In the genomic region with DNA sequence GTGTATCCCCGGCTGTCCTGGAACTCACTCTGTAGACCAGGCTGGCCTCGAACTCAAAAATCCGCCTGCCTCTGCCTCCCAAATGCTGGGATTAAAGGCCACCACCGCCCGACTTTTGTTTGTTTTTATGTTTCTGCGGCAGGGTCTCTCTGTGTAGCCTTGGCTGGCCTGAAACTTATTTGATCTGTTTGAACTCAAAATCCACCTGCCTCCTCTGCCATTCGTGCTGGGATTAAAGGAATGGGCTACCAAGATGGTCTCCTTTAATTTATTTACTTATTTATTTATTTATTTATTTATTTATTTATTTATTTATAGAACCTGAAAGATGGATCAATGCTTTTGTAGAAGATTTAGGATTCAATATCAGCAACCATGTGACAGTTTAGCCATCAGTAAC, we compare ENCODE assay signal across 10 mouse cellular contexts. TPM values are rescaled to one million over a fixed set of nuclear protein-coding genes. Genes with fewer than 3 reads are reported as not detected.
DNase-seq lines count a peak whose midpoint lies in the region; ATAC-seq and TF ChIP-seq lines count a peak whose summit lies in the region.
"Not testable (repeated sequence)": the region's sequence is repeated elsewhere in the genome, so short reads cannot be mapped to it uniquely, and the experiment has no call there.
"Had no signal": no experiment of that assay in that cellular context is flagged by ENCODE, and none has a peak within 500 bp of the region (broad histone marks: within the 10 kb centered on the region; RNA-seq: fewer than 3 reads in every experiment).

No protein-coding gene starts in this region.

- peaks cover 34% of the 10 kb centered on the region for H3K79me2 ChIP-seq in MEL (ENCODE audit: control insufficient read depth, insufficient read depth, low read length, poor library complexity)

- whole genome bisulfite sequencing in heart, embryonic 11.5 days (ENCODE audit: insufficient replicate concordance): 21% methylated on average over 7 of the region's 7 CpGs
- WGBS in hindbrain, embryonic 16.5 days: 20% methylated on average over 7 of the region's 7 CpGs
- 20% methylated on average over 7 of the region's 7 CpGs for WGBS in limb, embryonic 10.5 days
- 10% methylated on average over 7 of the region's 7 CpGs for WGBS in lung, embryonic 14.5 days
- WGBS in midbrain, postnatal 0 days: 16% methylated on average over 7 of the region's 7 CpGs
- 15% methylated on average over 7 of the region's 7 CpGs for WGBS in stomach, embryonic 16.5 days

- ATAC-seq in heart, embryonic 11.5 days (replicated peaks; ENCODE audit: insufficient number of reproducible peaks, low FRiP score, low TSS enrichment); hindbrain, embryonic 16.5 days; lung, embryonic 14.5 days (ENCODE audit: insufficient read depth); midbrain, postnatal 0 days (ENCODE audit: low FRiP score); stomach, embryonic 16.5 days (ENCODE audit: insufficient read depth, low FRiP score): not testable (repeated sequence)

- peaks cover 0 to 29% of the 10 kb centered on the region in 2 experiments; a peak in 2 of 4 replicates for H3K36me3 ChIP-seq in MEL (ENCODE audit: control insufficient read depth in 1 of 2, insufficient read depth in 2 of 2, low read length in 2 of 2)
- H3K36me3 ChIP-seq in heart, embryonic 11.5 days (ENCODE audit: control insufficient read depth, insufficient read depth, low read length); hindbrain, embryonic 16.5 days (ENCODE audit: control insufficient read depth, insufficient read depth, low read length); limb, embryonic 10.5 days; lung, embryonic 14.5 days (ENCODE audit: insufficient read depth); midbrain, postnatal 0 days (ENCODE audit: insufficient read depth, low read length); stomach, embryonic 16.5 days (ENCODE audit: control insufficient read depth, insufficient read depth, low read length): not testable (repeated sequence)

- not testable (repeated sequence) for TF ChIP-seq CTCF in MEL (IDR thresholded peaks at IDR 0.05 in 2 of 3, conservative IDR thresholded peaks at IDR 0.05 in 1 of 3; ENCODE audit: control insufficient read depth in 1 of 3, insufficient read depth in 1 of 3, low read depth in 2 of 3, low read length in 3 of 3, poor library complexity in 1 of 3, severe bottlenecking in 1 of 3); embryonic fibroblast, embryonic 13.5 days (IDR thresholded peaks at IDR 0.05; ENCODE audit: borderline replicate concordance, insufficient read depth, low read length); lung, embryonic 14.5 days (IDR thresholded peaks at IDR 0.05; ENCODE audit: low read depth); midbrain, postnatal 0 days (IDR thresholded peaks at IDR 0.05)

- peak overlapping the region; percentile 81 for H3K9ac ChIP-seq in MEL (ENCODE audit: control insufficient read depth, low read depth, low read length, poor library complexity, severe bottlenecking)
- peak overlapping the region; percentile 73 for H3K9ac ChIP-seq in heart, embryonic 11.5 days (ENCODE audit: low read depth, low read length)
- peak overlapping the region; percentile 44; the same call in 1 of the 2 replicates for H3K9ac ChIP-seq in hindbrain, embryonic 16.5 days (ENCODE audit: low read depth, low read length)
- H3K9ac ChIP-seq in lung, embryonic 14.5 days: peak overlapping the region; percentile 53
- not testable (repeated sequence) for H3K9ac ChIP-seq in midbrain, postnatal 0 days (replicated peaks; ENCODE audit: low read length, poor library complexity, severe bottlenecking)
- H3K9ac ChIP-seq in stomach, embryonic 16.5 days (ENCODE audit: low read length): peak overlapping the region; percentile 62

- H3K4me2 ChIP-seq in heart, embryonic 11.5 days: peak overlapping the region; percentile 56
- H3K4me2 ChIP-seq in hindbrain, embryonic 16.5 days (ENCODE audit: low read length): peak overlapping the region; percentile 68
- peak overlapping the region; percentile 59 for H3K4me2 ChIP-seq in lung, embryonic 14.5 days
- peak overlapping the region; percentile 59 for H3K4me2 ChIP-seq in midbrain, postnatal 0 days (ENCODE audit: low read depth, low read length, poor library complexity, severe bottlenecking)
- peak overlapping the region; percentile 62 for H3K4me2 ChIP-seq in stomach, embryonic 16.5 days (ENCODE audit: low read depth, low read length)

- not testable (repeated sequence) for H3K27me3 ChIP-seq in MEL (ENCODE audit: control insufficient read depth in 1 of 2, insufficient read depth in 2 of 2, low read length in 2 of 2); heart, embryonic 11.5 days (ENCODE audit: control insufficient read depth, insufficient read depth, low read length); hindbrain, embryonic 16.5 days (replicated peaks; ENCODE audit: control insufficient read depth, insufficient read depth, low read length); limb, embryonic 10.5 days (ENCODE audit: low read depth, poor library complexity, severe bottlenecking); lung, embryonic 14.5 days (ENCODE audit: insufficient read depth, low read length); midbrain, postnatal 0 days (ENCODE audit: insufficient read depth, low read length); stomach, embryonic 16.5 days (ENCODE audit: control insufficient read depth, insufficient read depth, low read length)

- peaks cover 20 to 21% of the 10 kb centered on the region in 2 experiments for H3K4me1 ChIP-seq in MEL (ENCODE audit: control insufficient read depth in 1 of 2, insufficient read depth in 2 of 2, low read length in 2 of 2)
- not testable (repeated sequence) for H3K4me1 ChIP-seq in embryonic fibroblast, embryonic 13.5 days (ENCODE audit: control insufficient read depth, insufficient read depth, low read length)
- peaks cover 19% of the 10 kb centered on the region for H3K4me1 ChIP-seq in heart, embryonic 11.5 days (ENCODE audit: control insufficient read depth, insufficient read depth, low read length)
- H3K4me1 ChIP-seq in hindbrain, embryonic 16.5 days (ENCODE audit: control insufficient read depth, insufficient read depth, low read depth, low read length): peaks cover 23% of the 10 kb centered on the region
- peaks cover 32% of the 10 kb centered on the region for H3K4me1 ChIP-seq in limb, embryonic 10.5 days
- H3K4me1 ChIP-seq in lung, embryonic 14.5 days (ENCODE audit: insufficient read depth): peaks cover 15% of the 10 kb centered on the region; the same call in 1 of the 2 replicates
- peaks cover 16% of the 10 kb centered on the region; the same call in 1 of the 2 replicates for H3K4me1 ChIP-seq in midbrain, postnatal 0 days (ENCODE audit: insufficient read depth, low read length)
- peaks cover 20% of the 10 kb centered on the region for H3K4me1 ChIP-seq in stomach, embryonic 16.5 days (ENCODE audit: control insufficient read depth, insufficient read depth, low read length)

- not testable (repeated sequence) for TF ChIP-seq POLR2A in MEL (IDR thresholded peaks at IDR 0.05; ENCODE audit: control insufficient read depth in 1 of 2, insufficient read depth in 1 of 2, low read depth in 1 of 2, low read length in 2 of 2, poor library complexity in 1 of 2); embryonic fibroblast, embryonic 13.5 days (IDR thresholded peaks at IDR 0.05; ENCODE audit: low read depth, low read length)

- H3K4me3 ChIP-seq in MEL (ENCODE audit: control insufficient read depth in 1 of 2, insufficient read depth in 1 of 2, low read depth in 2 of 2, low read length in 2 of 2): peak overlapping the region; percentile 47 to 73
- peak overlapping the region; percentile 26 for H3K4me3 ChIP-seq in embryonic fibroblast, embryonic 13.5 days (ENCODE audit: insufficient read depth, low read length)
- H3K4me3 ChIP-seq in heart, embryonic 11.5 days (ENCODE audit: low read depth, low read length): peak overlapping the region; percentile 40
- peak overlapping the region; percentile 62 for H3K4me3 ChIP-seq in hindbrain, embryonic 16.5 days (ENCODE audit: low read length)
- peak overlapping the region; percentile 81 for H3K4me3 ChIP-seq in limb, embryonic 10.5 days
- H3K4me3 ChIP-seq in lung, embryonic 14.5 days (ENCODE audit: low read depth, low read length): peak overlapping the region; percentile 61
- H3K4me3 ChIP-seq in midbrain, postnatal 0 days (ENCODE audit: low read depth, low read length): peak overlapping the region; percentile 81; the same call in 1 of the 2 replicates
- H3K4me3 ChIP-seq in stomach, embryonic 16.5 days (replicated peaks; ENCODE audit: low read length): peak overlapping the region; percentile 71

- not testable (repeated sequence) for TF ChIP-seq RAD21 in MEL (IDR thresholded peaks at IDR 0.05; ENCODE audit: low read depth, low read length)

- not testable (repeated sequence) for H3K9me3 ChIP-seq in MEL (replicated peaks; ENCODE audit: insufficient read depth, low read length); heart, embryonic 11.5 days (replicated peaks; ENCODE audit: control insufficient read depth, low read length); hindbrain, embryonic 16.5 days (ENCODE audit: control insufficient read depth, low read length); limb, embryonic 10.5 days (replicated peaks); lung, embryonic 14.5 days (ENCODE audit: low read depth, low read length); midbrain, postnatal 0 days (ENCODE audit: low read length); stomach, embryonic 16.5 days (replicated peaks; ENCODE audit: control insufficient read depth, low read length)

- H3K27ac ChIP-seq in MEL (ENCODE audit: control insufficient read depth, low read depth, low read length): peak overlapping the region; percentile 92
- H3K27ac ChIP-seq in embryonic fibroblast, embryonic 13.5 days (ENCODE audit: insufficient read depth, low read length): peak overlapping the region; percentile 38
- H3K27ac ChIP-seq in heart, embryonic 11.5 days (ENCODE audit: low read depth, low read length): peak overlapping the region; percentile 91
- H3K27ac ChIP-seq in hindbrain, embryonic 16.5 days (ENCODE audit: low read depth, low read length): not testable (repeated sequence)
- H3K27ac ChIP-seq in limb, embryonic 10.5 days: peak overlapping the region; percentile 92
- H3K27ac ChIP-seq in lung, embryonic 14.5 days (ENCODE audit: low read depth): peak overlapping the region; percentile 91
- 0 out of 2 replicates have a peak overlapping the region, but pooled peaks have one; percentile 12 for H3K27ac ChIP-seq in midbrain, postnatal 0 days (ENCODE audit: low read depth, low read length)
- peak overlapping the region; percentile 91 for H3K27ac ChIP-seq in stomach, embryonic 16.5 days (ENCODE audit: low read length)

- TF ChIP-seq EP300 in MEL (IDR thresholded peaks at IDR 0.05; ENCODE audit: low read depth in 1 of 2, low read length in 2 of 2): not testable (repeated sequence)

- DNase-seq in MEL (ENCODE audit: low read depth, low spot score): peak; percentile 75
- not testable (repeated sequence) for DNase-seq in limb, embryonic 10.5 days (ENCODE audit: low spot score); lung, embryonic 14.5 days; midbrain, postnatal 0 days (ENCODE audit: low spot score)

RNA-seq across cellular contexts. Expression of gene Cdkn2d, which starts 0.7 kb away (rescaled TPM):
- 40.1 and 55.2 TPM in 2 replicates for total RNA-seq in MEL (2012; rRNA removed)
- polyA plus RNA-seq in MEL (2012; ENCODE audit: insufficient read depth in 1 of 2, insufficient read length in 2 of 2, low read depth in 1 of 2, low replicate concordance in 2 of 2, missing spikeins in 1 of 2): 10 to 100 TPM in 1 of 2 experiments, not detected in 1; 67.9 TPM
- 13.0 and 16.5 TPM in 2 replicates for polyA plus RNA-seq in embryonic fibroblast, embryonic 13.5 days (2011; ENCODE audit: insufficient read length, low read depth, missing spikeins)
- polyA plus RNA-seq in heart, embryonic 11.5 days (2014; fragmentation: Nextera tagmentation; extraction: Ambion mirVana): 88.4 and 99.8 TPM in 2 replicates
- 121 and 138 TPM in 2 replicates for polyA plus RNA-seq in hindbrain, embryonic 16.5 days (2015; fragmentation: Nextera tagmentation; extraction: Ambion mirVana)
- 32.7 and 38.0 TPM in 2 replicates for polyA plus RNA-seq in limb, embryonic 10.5 days (2016; fragmentation: Nextera tagmentation; extraction: Ambion mirVana)
- 45.3 and 48.1 TPM in 2 replicates for polyA plus RNA-seq in lung, embryonic 14.5 days (2014; fragmentation: Nextera tagmentation; extraction: Ambion mirVana)
- total RNA-seq in midbrain, postnatal 0 days (2014; rRNA removed): 93.4 and 126 TPM in 2 replicates
- polyA plus RNA-seq in midbrain, postnatal 0 days (2015; fragmentation: Nextera tagmentation; extraction: Ambion mirVana): 141 and 146 TPM in 2 replicates
- polyA plus RNA-seq in stomach, embryonic 16.5 days (2015; fragmentation: Nextera tagmentation; extraction: Ambion mirVana): 47.4 and 51.5 TPM in 2 replicates

RNA-seq across cellular contexts. Expression of gene Kri1, which starts 4.1 kb away (rescaled TPM):
- total RNA-seq in MEL (2012; rRNA removed): 175 and 199 TPM in 2 replicates
- polyA plus RNA-seq in MEL (2012; ENCODE audit: insufficient read depth in 1 of 2, insufficient read length in 2 of 2, low read depth in 1 of 2, low replicate concordance in 2 of 2, missing spikeins in 1 of 2): 100 to 1,000 TPM in 1 of 2 experiments, 10 to 100 TPM in 1; 76.1 to 233 TPM
- polyA plus RNA-seq in embryonic fibroblast, embryonic 13.5 days (2011; ENCODE audit: insufficient read length, low read depth, missing spikeins): 24.9 and 28.9 TPM in 2 replicates
- 9.9 and 12.3 TPM in 2 replicates for polyA plus RNA-seq in heart, embryonic 11.5 days (2014; fragmentation: Nextera tagmentation; extraction: Ambion mirVana)
- 14.5 and 16.8 TPM in 2 replicates for polyA plus RNA-seq in hindbrain, embryonic 16.5 days (2015; fragmentation: Nextera tagmentation; extraction: Ambion mirVana)
- polyA plus RNA-seq in limb, embryonic 10.5 days (2016; fragmentation: Nextera tagmentation; extraction: Ambion mirVana): 18.9 and 19.1 TPM in 2 replicates
- polyA plus RNA-seq in lung, embryonic 14.5 days (2014; fragmentation: Nextera tagmentation; extraction: Ambion mirVana): 12.2 and 14.3 TPM in 2 replicates
- total RNA-seq in midbrain, postnatal 0 days (2014; rRNA removed): 21.9 and 25.9 TPM in 2 replicates
- polyA plus RNA-seq in midbrain, postnatal 0 days (2015; fragmentation: Nextera tagmentation; extraction: Ambion mirVana): 11.7 and 13.0 TPM in 2 replicates
- 15.2 and 18.2 TPM in 2 replicates for polyA plus RNA-seq in stomach, embryonic 16.5 days (2015; fragmentation: Nextera tagmentation; extraction: Ambion mirVana)

RNA-seq across cellular contexts. Expression of gene Ap1m2, which starts 20.3 kb away (rescaled TPM):
- total RNA-seq in MEL (2012; rRNA removed): 0.52 and 0.73 TPM in 2 replicates
- 1 to 10 TPM in 1 of 2 experiments, not detected in 1; 1.0 TPM for polyA plus RNA-seq in MEL (2012; ENCODE audit: insufficient read depth in 1 of 2, insufficient read length in 2 of 2, low read depth in 1 of 2, low replicate concordance in 2 of 2, missing spikeins in 1 of 2)
- not detected in 2 replicates for polyA plus RNA-seq in embryonic fibroblast, embryonic 13.5 days (2011; ENCODE audit: insufficient read length, low read depth, missing spikeins)
- 0.55 and 1.1 TPM in 2 replicates for polyA plus RNA-seq in heart, embryonic 11.5 days (2014; fragmentation: Nextera tagmentation; extraction: Ambion mirVana)
- polyA plus RNA-seq in hindbrain, embryonic 16.5 days (2015; fragmentation: Nextera tagmentation; extraction: Ambion mirVana): 2.8 and 2.9 TPM in 2 replicates
- 7.8 and 8.6 TPM in 2 replicates for polyA plus RNA-seq in limb, embryonic 10.5 days (2016; fragmentation: Nextera tagmentation; extraction: Ambion mirVana)
- 45.7 and 45.8 TPM in 2 replicates for polyA plus RNA-seq in lung, embryonic 14.5 days (2014; fragmentation: Nextera tagmentation; extraction: Ambion mirVana)
- total RNA-seq in midbrain, postnatal 0 days (2014; rRNA removed): 3.9 and 4.7 TPM in 2 replicates
- 3.1 TPM in 2 replicates for polyA plus RNA-seq in midbrain, postnatal 0 days (2015; fragmentation: Nextera tagmentation; extraction: Ambion mirVana)
- polyA plus RNA-seq in stomach, embryonic 16.5 days (2015; fragmentation: Nextera tagmentation; extraction: Ambion mirVana): 77.7 and 86.3 TPM in 2 replicates
- total RNA-seq: gastrocnemius, postnatal 25 days; heart, postnatal 4 days had no signal

RNA-seq across cellular contexts. Expression of gene Atg4d, which starts 26.8 kb away (rescaled TPM):
- total RNA-seq in MEL (2012; rRNA removed): 76.4 and 83.9 TPM in 2 replicates
- polyA plus RNA-seq in MEL (2012; ENCODE audit: insufficient read depth in 1 of 2, insufficient read length in 2 of 2, low read depth in 1 of 2, low replicate concordance in 2 of 2, missing spikeins in 1 of 2): 10 to 100 TPM in 1 of 2 experiments, not detected in 1; 99.7 TPM
- 5.3 and 8.2 TPM in 2 replicates for polyA plus RNA-seq in embryonic fibroblast, embryonic 13.5 days (2011; ENCODE audit: insufficient read length, low read depth, missing spikeins)
- polyA plus RNA-seq in heart, embryonic 11.5 days (2014; fragmentation: Nextera tagmentation; extraction: Ambion mirVana): 45.5 and 48.2 TPM in 2 replicates
- polyA plus RNA-seq in hindbrain, embryonic 16.5 days (2015; fragmentation: Nextera tagmentation; extraction: Ambion mirVana): 52.6 and 52.8 TPM in 2 replicates
- 38.5 and 41.3 TPM in 2 replicates for polyA plus RNA-seq in limb, embryonic 10.5 days (2016; fragmentation: Nextera tagmentation; extraction: Ambion mirVana)
- 33.7 and 34.7 TPM in 2 replicates for polyA plus RNA-seq in lung, embryonic 14.5 days (2014; fragmentation: Nextera tagmentation; extraction: Ambion mirVana)
- total RNA-seq in midbrain, postnatal 0 days (2014; rRNA removed): 20.3 and 26.6 TPM in 2 replicates
- polyA plus RNA-seq in midbrain, postnatal 0 days (2015; fragmentation: Nextera tagmentation; extraction: Ambion mirVana): 26.3 and 32.6 TPM in 2 replicates
- 53.3 and 55.7 TPM in 2 replicates for polyA plus RNA-seq in stomach, embryonic 16.5 days (2015; fragmentation: Nextera tagmentation; extraction: Ambion mirVana)

RNA-seq across cellular contexts. Expression of gene Slc44a2, which starts 28.6 kb away (rescaled TPM):
- total RNA-seq in MEL (2012; rRNA removed): 27.3 and 30.7 TPM in 2 replicates
- polyA plus RNA-seq in MEL (2012; ENCODE audit: insufficient read depth in 1 of 2, insufficient read length in 2 of 2, low read depth in 1 of 2, low replicate concordance in 2 of 2, missing spikeins in 1 of 2): 100 to 1,000 TPM in 1 of 2 experiments, not detected in 1; 121 TPM
- polyA plus RNA-seq in embryonic fibroblast, embryonic 13.5 days (2011; ENCODE audit: insufficient read length, low read depth, missing spikeins): 115 and 125 TPM in 2 replicates
- polyA plus RNA-seq in heart, embryonic 11.5 days (2014; fragmentation: Nextera tagmentation; extraction: Ambion mirVana): 62.3 and 70.0 TPM in 2 replicates
- 63.9 and 78.0 TPM in 2 replicates for polyA plus RNA-seq in hindbrain, embryonic 16.5 days (2015; fragmentation: Nextera tagmentation; extraction: Ambion mirVana)
- 68.5 and 81.1 TPM in 2 replicates for polyA plus RNA-seq in limb, embryonic 10.5 days (2016; fragmentation: Nextera tagmentation; extraction: Ambion mirVana)
- polyA plus RNA-seq in lung, embryonic 14.5 days (2014; fragmentation: Nextera tagmentation; extraction: Ambion mirVana): 122 TPM in 2 replicates
- 58.5 and 70.7 TPM in 2 replicates for total RNA-seq in midbrain, postnatal 0 days (2014; rRNA removed)
- 47.1 and 52.0 TPM in 2 replicates for polyA plus RNA-seq in midbrain, postnatal 0 days (2015; fragmentation: Nextera tagmentation; extraction: Ambion mirVana)
- 116 and 130 TPM in 2 replicates for polyA plus RNA-seq in stomach, embryonic 16.5 days (2015; fragmentation: Nextera tagmentation; extraction: Ambion mirVana)

Comparison
In these comparisons a context has a peak if more than half of its experiments do, and no peak if none do; other contexts are left out.
1. H3K4me3 ChIP-seq: peak in every context shown above with its lines; median percentile 81 in limb, embryonic 10.5 days; 81 in midbrain, postnatal 0 days; 71 in stomach, embryonic 16.5 days; 62 in hindbrain, embryonic 16.5 days; 61 in lung, embryonic 14.5 days; 60 in MEL; 40 in heart, embryonic 11.5 days; 26 in embryonic fibroblast, embryonic 13.5 days.